Mouse (Mus musculus) megakaryocyte, embryonic 14.5 days (primary cell): ENCODE results near the gene Ehd1.

Experiments
- FLI1 ChIP-seq: IDR thresholded peaks from 2 replicates; pipeline ENCODE4 v1.6.1; 2012; ENCODE audit warnings: low read length, inconsistent platforms, mixed read lengths
- GATA1 ChIP-seq: IDR thresholded peaks from 3 replicates; pipeline ENCODE4 v1.6.1; 2012; ENCODE audit warnings: mixed read lengths, low read length, inconsistent platforms, borderline replicate concordance

DNA sequence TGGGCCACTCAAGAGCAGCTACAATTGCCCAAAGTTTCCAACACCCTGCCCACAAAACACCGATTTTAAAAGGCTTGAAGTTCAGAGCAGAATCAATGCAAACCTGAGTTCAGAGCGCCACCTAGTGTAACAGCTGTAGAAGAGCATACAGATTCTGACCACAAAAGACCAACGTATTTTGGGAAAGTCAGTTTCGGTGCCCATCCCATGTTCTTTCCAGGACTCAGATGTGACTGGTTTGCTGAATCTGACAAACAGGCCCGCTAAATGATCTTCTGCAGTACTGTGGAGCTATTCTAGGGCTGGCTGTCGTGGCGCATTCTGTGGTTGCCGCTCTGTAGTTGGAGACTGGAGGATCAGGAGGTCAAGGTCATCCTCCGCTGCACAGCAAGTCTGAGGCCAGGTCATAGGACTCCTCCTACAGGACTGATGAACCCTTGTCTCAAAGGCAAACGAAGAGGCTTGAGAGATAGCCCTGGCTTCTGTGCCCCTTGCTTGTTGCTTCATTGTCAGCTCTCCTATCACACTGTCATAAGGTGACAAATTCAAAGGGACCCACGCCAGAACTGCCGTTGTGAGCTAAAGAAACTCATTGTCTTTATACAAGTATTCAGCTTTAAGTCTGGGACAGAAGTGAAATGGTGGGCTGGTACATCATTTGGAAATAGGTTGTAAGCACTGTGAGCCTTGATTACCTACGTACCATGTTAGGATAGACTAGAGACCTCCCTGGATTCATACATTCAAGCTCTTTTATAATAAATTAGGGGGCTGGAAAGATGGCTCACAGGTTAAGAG, 55.4 kb downstream of the Ehd1 start:
- TF ChIP-seq GATA1 (no peak), FLI1 (no peak)
